Mouse (Mus musculus) forebrain, embryonic 12.5 days (tissue): ENCODE data around the gene Gvin1. TPM values are rescaled to one million over a fixed set of nuclear protein-coding genes. Genes with fewer than 3 reads are reported as not detected.
"Not testable (repeated sequence)": the region's sequence is repeated elsewhere in the genome, so short reads cannot be mapped to it uniquely, and the experiment has no call there.

Experiments used
- ATAC-seq: fragments of 200-750 bp; cut with Nextera tagmentation; 2 replicates; pipeline ENCODE4 v1.8.0; 2017; ENCODE audit warnings: moderate TSS enrichment; ENCODE audit not compliant: low FRiP score
- H3K27ac ChIP-seq: fragments of 300-500 bp; sonication (generic); 2 replicates; pipeline ENCODE4 v1.5.1; 2016; ENCODE audit warnings: mild to moderate bottlenecking
- H3K27me3 ChIP-seq: fragments of 300-500 bp; sonication (generic); 2 replicates; pipeline ENCODE4 v1.6.1; 2016; ENCODE audit warnings: mild to moderate bottlenecking
- H3K36me3 ChIP-seq: fragments of 300-500 bp; sonication (generic); replicated peaks from 2 replicates; pipeline ENCODE4 v1.6.1; 2016; ENCODE audit warnings: mild to moderate bottlenecking
- H3K4me1 ChIP-seq: fragments of 300-500 bp; sonication (generic); 2 replicates; pipeline ENCODE4 v1.6.1; 2016
- H3K4me2 ChIP-seq: fragments of 300-500 bp; sonication (generic); 2 replicates; pipeline ENCODE4 v1.6.1; 2016; ENCODE audit warnings: mild to moderate bottlenecking, moderate library complexity
- H3K4me3 ChIP-seq: fragments of 300-500 bp; sonication (generic); replicated peaks from 2 replicates; pipeline ENCODE4 v1.5.1; 2016; ENCODE audit warnings: mild to moderate bottlenecking
- H3K9ac ChIP-seq: fragments of 300-500 bp; sonication (generic); 2 replicates; pipeline ENCODE4 v1.6.1; 2016; ENCODE audit warnings: mild to moderate bottlenecking
- H3K9me3 ChIP-seq: fragments of 300-500 bp; sonication (generic); 2 replicates; pipeline ENCODE4 v1.6.1; 2016
- WGBS: fragments of 180-500 bp; shearing (Covaris S2); methylation state at CpG from one replicate; pipeline ENCODE4 v1.1.7; 2016; 5-methylcytosine and 5-hydroxymethylcytosine counted together
- polyA plus RNA-seq: library from polyadenylated mRNA; unstranded; fragments of >200 nt; fragmentation: Nextera tagmentation; extraction: Ambion mirVana; gene quantifications from 2 replicates; pipeline ENCODE4 v1.2.1, GENCODE M21; 2016

The Gvin1 gene
- 0.08 and 0.23 TPM in 2 replicates for polyA plus RNA-seq

- WGBS: 100% methylated on average over 1 of the region's 1 CpGs
- H3K4me1 ChIP-seq, H3K27me3 ChIP-seq, H3K9ac ChIP-seq, H3K4me3 ChIP-seq, H3K27ac ChIP-seq, H3K36me3 ChIP-seq, H3K9me3 ChIP-seq, ATAC-seq, H3K4me2 ChIP-seq: not testable (repeated sequence)
These were observed at the start of gene Gvin1 for GRCm38 (mm10) chr7:106215177-106215576. Gene Gvin1 (minus strand): TSS chr7:106215326.

GRCm38 (mm10) chr7:106251844-106252517 lies 36.9 kb upstream of the Gvin1 start:
- no peak for ATAC-seq
- H3K9me3 ChIP-seq: 0 out of 2 replicates have a peak, but pooled peaks cover 5% of the 10 kb centered on the region
- H3K4me2 ChIP-seq: no peak overlapping the region
- H3K4me1 ChIP-seq: no peaks in the 10 kb centered on the region
- H3K27me3 ChIP-seq: no peaks in the 10 kb centered on the region
- no peaks in the 10 kb centered on the region for H3K36me3 ChIP-seq
- H3K27ac ChIP-seq: no peak overlapping the region
- no peak overlapping the region for H3K9ac ChIP-seq
- WGBS: 81% methylated on average over 2 of the region's 2 CpGs
- no peak overlapping the region for H3K4me3 ChIP-seq

- Histone ChIP-seq H3K27me3 (no peaks in the 10 kb centered on the region), H3K4me1 (no peaks in the 10 kb centered on the region), H3K4me3 (no peak overlapping the region), H3K36me3 (no peaks in the 10 kb centered on the region), H3K9me3 (0 out of 2 replicates have a peak, but pooled peaks cover 5% of the 10 kb centered on the region), H3K27ac (no peak overlapping the region), H3K4me2 (no peak overlapping the region), H3K9ac (no peak overlapping the region)
- no peak for ATAC-seq
- 90% methylated on average over 2 of the region's 2 CpGs for WGBS
These were observed 33.8 kb upstream of the Gvin1 start for GRCm38 (mm10) chr7:106248922-106249321.

GRCm38 (mm10) chr7:106248245-106248644 lies 33.1 kb upstream of the Gvin1 start:
- no peak for ATAC-seq
- H3K36me3 ChIP-seq: no peaks in the 10 kb centered on the region
- WGBS: 74% methylated on average over 2 of the region's 2 CpGs
- H3K9ac ChIP-seq: no peak overlapping the region
- 0 out of 2 replicates have a peak, but pooled peaks cover 5% of the 10 kb centered on the region for H3K9me3 ChIP-seq
- no peaks in the 10 kb centered on the region for H3K4me1 ChIP-seq
- no peak overlapping the region for H3K4me3 ChIP-seq
- H3K4me2 ChIP-seq: no peak overlapping the region
- H3K27me3 ChIP-seq: no peaks in the 10 kb centered on the region
- no peak overlapping the region for H3K27ac ChIP-seq

GRCm38 (mm10) chr7:106245601-106246000 lies 30.5 kb upstream of the Gvin1 start:
- Histone ChIP-seq H3K36me3 (no peaks in the 10 kb centered on the region), H3K9ac (no peak overlapping the region), H3K4me2 (no peak overlapping the region), H3K27me3 (no peaks in the 10 kb centered on the region), H3K9me3 (no peaks in the 10 kb centered on the region), H3K27ac (no peak overlapping the region), H3K4me1 (no peaks in the 10 kb centered on the region), H3K4me3 (no peak overlapping the region)
- 87% methylated on average over 6 of the region's 6 CpGs for WGBS
- no peak for ATAC-seq

GRCm38 (mm10) chr7:106240484-106241275 lies 25.6 kb upstream of the Gvin1 start:
- H3K27ac ChIP-seq, H3K9me3 ChIP-seq, H3K4me2 ChIP-seq, H3K4me3 ChIP-seq, H3K36me3 ChIP-seq, ATAC-seq, H3K4me1 ChIP-seq, H3K9ac ChIP-seq, H3K27me3 ChIP-seq: not testable (repeated sequence)
- 91% methylated on average over 12 of the region's 12 CpGs for WGBS

- no peak for ATAC-seq
- Histone ChIP-seq H3K4me3 (no peak overlapping the region), H3K27me3 (no peaks in the 10 kb centered on the region), H3K27ac (no peak overlapping the region), H3K4me1 (no peaks in the 10 kb centered on the region), H3K9me3 (peaks cover 4% of the 10 kb centered on the region; the same call in 1 of the 2 replicates), H3K4me2 (no peak overlapping the region), H3K9ac (no peak overlapping the region), H3K36me3 (no peaks in the 10 kb centered on the region)
These were observed 22.0 kb upstream of the Gvin1 start for GRCm38 (mm10) chr7:106237192-106237465.

GRCm38 (mm10) chr7:106236327-106237191 lies 21.4 kb upstream of the Gvin1 start:
- Histone ChIP-seq H3K4me2 (no peak overlapping the region), H3K36me3 (no peaks in the 10 kb centered on the region), H3K27me3 (no peaks in the 10 kb centered on the region), H3K27ac (no peak overlapping the region), H3K9ac (no peak overlapping the region), H3K4me3 (no peak overlapping the region), H3K4me1 (no peaks in the 10 kb centered on the region), H3K9me3 (peaks cover 4% of the 10 kb centered on the region; the same call in 1 of the 2 replicates)
- WGBS: 70% methylated on average over 2 of the region's 2 CpGs
- no peak for ATAC-seq

GRCm38 (mm10) chr7:106235596-106235995 lies 20.5 kb upstream of the Gvin1 start:
- Histone ChIP-seq H3K36me3 (no peaks in the 10 kb centered on the region), H3K9me3 (peaks cover 4% of the 10 kb centered on the region; the same call in 1 of the 2 replicates), H3K27me3 (no peaks in the 10 kb centered on the region), H3K4me2 (no peak overlapping the region), H3K27ac (no peak overlapping the region), H3K9ac (no peak overlapping the region), H3K4me3 (no peak overlapping the region), H3K4me1 (no peaks in the 10 kb centered on the region)
- 71% methylated on average over 2 of the region's 2 CpGs for WGBS
- no peak for ATAC-seq

- not testable (repeated sequence) for ATAC-seq, H3K4me3 ChIP-seq, H3K9me3 ChIP-seq, H3K27ac ChIP-seq, H3K36me3 ChIP-seq, H3K27me3 ChIP-seq, H3K4me2 ChIP-seq, H3K4me1 ChIP-seq, H3K9ac ChIP-seq
These were observed 784 bp upstream of the Gvin1 start for GRCm38 (mm10) chr7:106215910-106216309.

GRCm38 (mm10) chr7:106213770-106214169 lies 1.4 kb downstream of the Gvin1 start:
- H3K36me3 ChIP-seq, H3K4me1 ChIP-seq, H3K27me3 ChIP-seq, H3K4me2 ChIP-seq, H3K9ac ChIP-seq, H3K4me3 ChIP-seq, H3K27ac ChIP-seq, H3K9me3 ChIP-seq: not testable (repeated sequence)
- WGBS: no CpG with 5 or more reads among the region's 4 CpGs
- peak; percentile 53; the same call in 1 of the 2 replicates for ATAC-seq

GRCm38 (mm10) chr7:106206630-106207029 lies 8.5 kb downstream of the Gvin1 start:
- not testable (repeated sequence) for ATAC-seq, H3K27ac ChIP-seq, H3K4me2 ChIP-seq, H3K9me3 ChIP-seq, H3K9ac ChIP-seq, H3K4me3 ChIP-seq, H3K27me3 ChIP-seq, H3K36me3 ChIP-seq, H3K4me1 ChIP-seq
- WGBS: 95% methylated on average over 2 of the region's 3 CpGs
